Mouse (Mus musculus): ENCODE measurements around the gene Ccs. TPM values are rescaled to one million over a fixed set of nuclear protein-coding genes. Genes with fewer than 3 reads are reported as not detected.

Gene Ccs
- total RNA-seq, 4 experiments from 2014 or later = 22.2 to 32.1 (median 28.6) TPM

- no peak for DNase-seq (ENCODE audit: low spot score)
Observed at GRCm38 (mm10) chr19:4782891-4783290, 56.2 kb downstream of the Ccs start.

Other genes with a start within 250 kb of the Ccs start
- gene Lrfn4, start 223.7 kb downstream of the Ccs start, total RNA-seq (2022) = 1 to 10 TPM; 5.7 to 7.8 (median 7.1) TPM
- 1 to 10 TPM; 6.9 to 9.2 (median 8.0) TPM for gene Rce1, start 213.7 kb downstream of the Ccs start, total RNA-seq (2022)
- not detected for gene Gm960, start 140.7 kb downstream of the Ccs start, total RNA-seq (2022)
- gene Sptbn2, start 128.2 kb downstream of the Ccs start, total RNA-seq (2022) = under 1 TPM; 0.22 to 0.91 (median 0.50) TPM
- 1 to 10 TPM; 5.4 to 8.1 (median 6.3) TPM for gene Rbm4b, start 82.8 kb downstream of the Ccs start, total RNA-seq (2022)
- 10 to 100 TPM; 38.2 to 44.5 (median 43.4) TPM for gene Rbm4, start 45.4 kb downstream of the Ccs start, total RNA-seq (2022)
- 10 to 100 TPM; 10.8 to 23.0 (median 16.2) TPM for gene Gm21992, start 27.7 kb downstream of the Ccs start, total RNA-seq (2022)
- gene Rbm14, start 27.7 kb downstream of the Ccs start, total RNA-seq (2022) = 10 to 100 TPM; 16.4 to 23.3 (median 17.3) TPM
- under 1 TPM in 2 of 4 experiments, not detected in 2; 0.09 to 0.14 TPM for gene Ccdc87, start within 50 bp of the Ccs start, total RNA-seq (2022)
- 10 to 100 TPM; 77.7 to 86.2 (median 81.6) TPM for gene Ctsf, start 15.8 kb upstream of the Ccs start, total RNA-seq (2022)
- 1 to 10 TPM; 2.0 to 4.3 (median 2.6) TPM for gene Actn3, start 38.6 kb upstream of the Ccs start, total RNA-seq (2022)
- 1 to 10 TPM; 2.8 to 4.2 (median 3.4) TPM for gene Zdhhc24, start 39.3 kb upstream of the Ccs start, total RNA-seq (2022)
- gene Bbs1, start 67.3 kb upstream of the Ccs start, total RNA-seq (2022) = 1 to 10 TPM; 2.6 to 3.2 (median 2.9) TPM
- 10 to 100 TPM; 17.0 to 20.0 (median 18.3) TPM for gene Dpp3, start 89.0 kb upstream of the Ccs start, total RNA-seq (2022)
- 1 to 10 TPM; 3.8 to 7.6 (median 5.2) TPM for gene Peli3, start 103.8 kb upstream of the Ccs start, total RNA-seq (2022)
- 10 to 100 TPM; 62.8 to 74.0 (median 69.9) TPM for gene Mrpl11, start 122.8 kb upstream of the Ccs start, total RNA-seq (2022)
- gene Npas4, start 151.0 kb upstream of the Ccs start, total RNA-seq (2022) = under 1 TPM in 1 of 4 experiments, not detected in 3; 0.08 TPM
- 10 to 100 TPM in 2 of 4 experiments, 1 to 10 TPM in 2; 8.8 to 11.9 (median 10.6) TPM for gene Slc29a2, start 184.5 kb upstream of the Ccs start, total RNA-seq (2022)
- 10 to 100 TPM; 45.0 to 47.2 (median 45.6) TPM for gene B4gat1, start 199.5 kb upstream of the Ccs start, total RNA-seq (2022)
- gene AC124502.3, start 199.6 kb upstream of the Ccs start, total RNA-seq (2022) = 1 to 10 TPM; 2.4 to 3.4 (median 2.6) TPM
- 10 to 100 TPM; 13.0 to 17.6 (median 15.6) TPM for gene Brms1, start 202.0 kb upstream of the Ccs start, total RNA-seq (2022)
- gene Rin1, start 211.1 kb upstream of the Ccs start, total RNA-seq (2022) = 1 to 10 TPM in 3 of 4 experiments, under 1 TPM in 1; 0.79 to 2.6 (median 2.0) TPM
- 1 to 10 TPM; 6.8 to 9.3 (median 8.7) TPM for gene Cd248, start 228.7 kb upstream of the Ccs start, total RNA-seq (2022)
- gene Tmem151a, start 246.2 kb upstream of the Ccs start, total RNA-seq (2022) = 1 to 10 TPM; 2.1 to 3.9 (median 3.2) TPM
- gene Yif1a, start 249.2 kb upstream of the Ccs start, total RNA-seq (2022) = 100 to 1,000 TPM; 104 to 113 (median 111) TPM